Mouse (Mus musculus) CH12F3 (cell line): Measurements from ENCODE around the gene Gm28539.
"Not testable (repeated sequence)": the region's sequence is repeated elsewhere in the genome, so short reads cannot be mapped to it uniquely, and the experiment has no call there.

Source experiments
- in situ Hi-C: fragments of 300-500 bp; cut with MboI; formaldehyde crosslinking; loops from 2 replicates; pipeline ENCODE4 v1.14.3; 2020; ENCODE audit warnings: low sequenced_read_pairs

Gm28539 gene

DNA sequence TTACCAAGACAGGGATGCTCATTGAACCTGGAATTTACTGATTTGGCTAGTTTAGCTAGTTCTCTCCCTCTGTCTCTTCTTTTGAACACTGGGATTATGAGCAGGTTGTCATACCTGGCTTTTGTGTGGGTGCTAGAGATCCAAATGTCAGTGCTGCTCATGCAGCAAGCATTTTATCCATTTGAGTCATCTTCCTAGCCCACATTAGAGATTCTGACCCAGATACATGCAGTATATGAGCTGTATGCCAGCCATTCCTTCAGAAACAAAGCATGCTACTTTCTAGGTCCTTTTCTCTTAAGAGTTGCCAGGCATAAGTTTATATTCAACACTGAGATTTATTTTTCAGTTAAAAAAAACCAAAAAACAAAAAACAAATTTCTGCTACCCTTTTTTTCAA is 116.4 kb downstream of the Gm28539 start:
- in situ Hi-C loops, result no loop called here

GRCm38 (mm10) chr16:18955070-18955469 is 118.7 kb downstream of the Gm28539 start:
- in situ Hi-C loops, result no loop called here

DNA sequence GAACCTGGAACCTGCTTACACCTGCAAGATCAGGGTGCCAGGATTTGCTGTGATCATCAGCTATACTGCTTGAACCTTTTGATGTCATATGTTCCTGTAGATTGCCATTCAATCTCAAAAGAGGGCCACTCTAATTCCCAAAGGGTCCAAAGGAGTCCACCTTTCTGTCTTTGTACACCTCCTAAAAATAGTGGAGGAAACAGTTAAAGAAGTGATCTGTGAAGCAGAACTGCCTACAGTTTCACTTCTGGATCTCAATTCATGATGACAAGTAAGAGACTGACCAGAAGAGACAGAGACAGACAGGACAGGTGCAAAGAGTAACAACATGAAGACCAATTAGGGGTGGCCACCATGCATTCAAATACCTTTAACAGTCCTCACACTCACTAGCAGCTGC is 127.1 kb downstream of the Gm28539 start:
- in situ Hi-C loops, result no loop called here

GRCm38 (mm10) chr16:18969420-18970128 is 133.2 kb downstream of the Gm28539 start:
- in situ Hi-C loops, result no loop called here

DNA sequence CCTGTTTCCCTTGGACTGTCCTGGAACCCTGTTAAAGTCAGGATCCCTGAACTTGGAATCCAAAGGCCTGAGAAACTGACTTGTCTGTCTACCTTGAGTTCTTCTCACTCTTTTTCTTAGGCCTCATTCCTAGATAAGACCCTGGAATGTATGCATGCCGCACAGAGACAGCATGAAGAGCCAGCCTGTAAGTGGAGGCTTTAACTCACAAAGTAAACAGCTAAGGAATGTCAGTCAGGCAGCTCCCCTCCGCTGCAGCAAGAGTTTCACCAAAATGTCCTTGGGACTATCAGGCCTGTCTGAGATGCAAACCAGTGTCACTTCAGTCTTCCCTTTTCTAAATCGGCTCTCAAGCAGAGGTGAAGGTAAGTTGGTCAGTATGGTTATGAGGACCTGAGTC is 134.5 kb downstream of the Gm28539 start:
- in situ Hi-C loops, result no loop called here

GRCm38 (mm10) chr16:18975665-18976064 is 139.3 kb downstream of the Gm28539 start:
- in situ Hi-C loops, result not testable (repeated sequence)

- in situ Hi-C loops, result no loop called here
These were observed 139.9 kb downstream of the Gm28539 start for GRCm38 (mm10) chr16:18976315-18976714.

GRCm38 (mm10) chr16:18986381-18986780 is 150.0 kb downstream of the Gm28539 start:
- in situ Hi-C loops, result no loop called here

DNA sequence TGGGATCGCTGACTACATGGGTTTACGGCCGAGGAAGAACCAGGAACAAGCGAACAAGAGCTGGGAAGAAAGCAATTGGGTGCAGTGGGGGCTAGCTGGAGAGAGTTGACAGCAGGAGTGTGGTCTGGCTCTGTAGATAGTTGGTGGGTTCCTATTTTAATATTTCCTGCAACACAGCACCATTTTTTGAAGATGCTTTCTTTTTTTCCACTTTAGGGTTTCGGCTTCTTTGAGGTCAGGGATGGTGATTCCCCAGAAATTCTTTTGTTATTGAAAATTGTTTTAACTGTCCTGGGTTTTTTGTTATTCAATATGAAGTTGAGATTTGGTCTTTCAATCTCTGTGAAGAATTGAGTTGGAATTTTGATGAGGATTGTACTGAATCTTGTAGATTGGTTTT is 150.5 kb downstream of the Gm28539 start:
- in situ Hi-C loops, result no loop called here

GRCm38 (mm10) chr16:19002610-19003389 is 166.4 kb downstream of the Gm28539 start:
- in situ Hi-C loops, result loop anchor here (5.0 to 10.0 kb wide), 2 partner anchors 62 to 260 kb away; no protein-coding TSS in a partner anchor

DNA sequence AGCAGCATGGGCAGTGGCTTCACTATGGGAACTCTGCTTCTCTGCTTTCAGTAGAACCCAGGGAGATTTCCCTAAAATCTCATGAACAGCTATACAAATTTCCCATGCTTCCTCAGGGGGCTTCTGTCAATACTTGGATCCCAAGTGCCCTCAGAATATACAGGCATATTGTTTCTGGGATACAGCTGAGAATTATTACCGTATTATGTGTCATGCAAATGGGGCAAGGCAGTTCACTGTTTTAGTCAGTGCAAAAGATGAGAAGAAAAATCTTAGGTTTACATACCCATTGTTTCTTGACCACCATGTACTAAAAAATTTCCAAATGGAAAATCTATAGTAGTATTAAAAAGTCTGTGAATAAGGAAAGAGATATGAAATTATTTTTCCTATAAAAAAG is 167.4 kb downstream of the Gm28539 start:
- in situ Hi-C loops, result loop anchor here (5.0 to 10.0 kb wide), 2 partner anchors 61 to 259 kb away; no protein-coding TSS in a partner anchor

DNA sequence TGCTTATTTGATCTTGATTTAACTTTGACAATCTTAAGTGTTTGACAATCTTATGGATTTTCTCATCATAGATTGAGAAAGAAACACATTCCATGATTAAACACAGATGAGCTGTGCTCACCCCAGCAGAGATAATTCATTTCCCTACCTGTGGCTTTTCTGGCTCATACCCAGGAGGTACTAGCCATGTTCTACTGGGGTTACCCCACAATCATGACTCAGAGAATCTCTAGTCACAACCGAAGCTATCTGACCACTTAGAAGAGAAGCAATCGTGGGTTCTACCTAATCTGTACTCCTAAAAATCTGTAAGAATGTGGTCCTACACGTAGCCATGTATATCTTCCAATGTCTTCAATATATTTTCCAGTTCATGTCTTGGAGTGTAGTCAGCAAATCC is 168.9 kb downstream of the Gm28539 start:
- in situ Hi-C loops, result loop anchor here (5.0 to 10.0 kb wide), 2 partner anchors 60 to 147 kb away; no protein-coding TSS in a partner anchor
